Mouse (Mus musculus): ENCODE results near the gene Atp5b.

DNA sequence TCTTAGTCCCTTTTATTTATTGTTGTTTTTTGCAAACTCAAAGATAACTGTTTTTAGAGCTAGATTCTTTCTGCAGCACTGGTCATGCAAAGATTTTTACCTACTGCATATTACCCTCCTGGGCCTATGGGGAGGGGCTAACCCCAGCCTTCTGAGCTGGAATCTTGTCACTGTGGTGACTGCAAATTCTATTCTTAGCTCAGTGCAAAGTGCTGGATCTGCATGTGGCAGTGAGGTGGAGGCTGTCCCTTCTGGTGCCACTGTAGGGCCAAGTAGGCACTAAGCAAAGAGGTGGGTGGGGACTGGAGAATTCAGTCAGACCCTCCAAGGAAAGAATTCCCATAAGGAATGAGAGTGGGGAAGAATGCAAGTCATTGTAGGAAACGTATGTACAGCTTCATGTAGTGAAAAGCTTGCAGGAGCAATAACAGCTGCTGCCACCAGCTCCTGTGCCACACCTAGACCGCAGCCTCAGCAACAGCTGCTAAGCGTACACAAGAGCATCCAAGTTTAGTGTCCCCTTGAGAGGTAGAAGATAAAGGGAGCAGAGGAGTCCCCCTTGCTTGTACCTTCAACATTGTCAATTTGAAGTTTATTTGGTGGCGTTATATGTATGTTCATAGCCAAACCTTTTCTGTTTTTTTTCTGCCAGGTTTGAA is 27.2 kb downstream of the Atp5b start:
- no peak for TF ChIP-seq CTCF (IDR thresholded peaks at IDR 0.05; ENCODE audit: insufficient read depth, low read length)
- no peak for TF ChIP-seq POLR2A (IDR thresholded peaks at IDR 0.05; ENCODE audit: borderline replicate concordance, extremely low read depth, low read depth, low read length)

Measured in lung, adult 2 months (tissue).